Mouse (Mus musculus) hindbrain, embryonic 11.5 days (tissue): Measurements from ENCODE around the gene Shld2. TPM values are rescaled to one million over a fixed set of nuclear protein-coding genes. Genes with fewer than 3 reads are reported as not detected.
"Not testable (repeated sequence)": the region's sequence is repeated elsewhere in the genome, so short reads cannot be mapped to it uniquely, and the experiment has no call there.

ENCODE experiments used
- ATAC-seq: fragments of 200-750 bp; cut with Nextera tagmentation; 2 replicates; pipeline ENCODE4 v1.8.0; 2017; ENCODE audit warnings: mild to moderate bottlenecking, moderate TSS enrichment, moderate library complexity; ENCODE audit not compliant: low FRiP score
- DNase-seq: peaks from one replicate; pipeline ENCODE4 v3.0.0-alpha.2; 2015; ENCODE audit warnings: low spot score
- H3K27ac ChIP-seq: fragments of 300-500 bp; sonication (generic); 2 replicates; pipeline ENCODE4 v1.5.1; 2014; ENCODE audit warnings: mild to moderate bottlenecking, low read depth, low read length
- H3K27me3 ChIP-seq: fragments of 300-500 bp; sonication (generic); 2 replicates; pipeline ENCODE4 v1.6.1; 2014; ENCODE audit warnings: mild to moderate bottlenecking, low read length, moderate library complexity, mixed read lengths; ENCODE audit not compliant: control insufficient read depth, insufficient read depth
- H3K36me3 ChIP-seq: fragments of 300-500 bp; sonication (generic); 2 replicates; pipeline ENCODE4 v1.6.1; 2014; ENCODE audit warnings: mild to moderate bottlenecking, low read length, moderate library complexity, mixed read lengths; ENCODE audit not compliant: control insufficient read depth, insufficient read depth
- H3K4me1 ChIP-seq: fragments of 300-500 bp; sonication (generic); replicated peaks from 2 replicates; pipeline ENCODE4 v1.6.1; 2014; ENCODE audit warnings: low read length, mixed read lengths; ENCODE audit not compliant: control insufficient read depth, insufficient read depth
- H3K4me2 ChIP-seq: fragments of 300-500 bp; sonication (generic); replicated peaks from 2 replicates; pipeline ENCODE4 v1.6.1; 2014; ENCODE audit warnings: mild to moderate bottlenecking, low read depth, low read length
- H3K4me3 ChIP-seq: fragments of 300-500 bp; sonication (generic); 2 replicates; pipeline ENCODE4 v1.5.1; 2014; ENCODE audit warnings: low read depth, low read length
- H3K9ac ChIP-seq: fragments of 300-500 bp; sonication (generic); 2 replicates; pipeline ENCODE4 v1.6.1; 2014; ENCODE audit warnings: low read depth, low read length
- H3K9me3 ChIP-seq: fragments of 300-500 bp; sonication (generic); 2 replicates; pipeline ENCODE4 v1.6.1; 2016; ENCODE audit warnings: low read length; ENCODE audit not compliant: control insufficient read depth
- WGBS: fragments of 180-500 bp; shearing (Covaris S2); extraction: QIAGEN DNeasy Blood & Tissue Kit; methylation state at CpG from one replicate; pipeline ENCODE4 v1.1.7; 2014; 5-methylcytosine and 5-hydroxymethylcytosine counted together
- polyA plus RNA-seq: library from polyadenylated mRNA; unstranded; fragments of >200 nt; fragmentation: Nextera tagmentation; extraction: Ambion mirVana; gene quantifications from 2 replicates; pipeline ENCODE4 v1.2.1, GENCODE M21; 2014

Gene Shld2
- polyA plus RNA-seq, 1 experiment from 2014 or later = 7.1 TPM

GRCm38 (mm10) chr14:34314383-34314782 is 4.1 kb upstream of the Shld2 start:
- H3K27me3 ChIP-seq, DNase-seq: not testable (repeated sequence)

DNA sequence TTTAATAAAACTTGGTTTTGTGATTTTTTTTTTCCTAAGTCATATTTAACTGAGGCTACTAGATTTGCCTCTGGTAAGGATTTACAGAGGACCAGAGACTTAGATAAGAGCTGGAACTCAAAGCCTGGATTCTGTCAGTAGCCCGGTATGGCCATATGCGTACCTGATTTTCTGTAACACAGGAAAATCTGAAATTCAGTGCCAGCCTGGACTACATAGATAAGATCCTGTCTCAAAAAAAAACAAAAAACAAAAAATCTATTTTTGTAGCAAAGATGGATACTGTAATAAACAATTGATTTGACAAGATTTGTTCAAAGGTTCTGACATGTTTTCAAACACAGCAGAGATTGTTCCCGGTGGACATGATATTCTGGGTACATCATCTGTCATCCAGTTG is 3.3 kb upstream of the Shld2 start:
- no peak overlapping the region for H3K27ac ChIP-seq
- H3K4me1 ChIP-seq = no peaks in the 10 kb centered on the region
- no peaks in the 10 kb centered on the region for H3K36me3 ChIP-seq
- no peak overlapping the region for H3K4me3 ChIP-seq
- no peak overlapping the region for H3K9ac ChIP-seq
- no peak overlapping the region for H3K4me2 ChIP-seq
- DNase-seq (no peak), ATAC-seq (no peak)
- no peaks in the 10 kb centered on the region for H3K27me3 ChIP-seq
- 94% methylated on average over 3 of the region's 3 CpGs for WGBS
- H3K9me3 ChIP-seq = no peaks in the 10 kb centered on the region

More at GRCm38 (mm10) chr14:34314383-34314782, 4.1 kb upstream of the Shld2 start:
- H3K4me3 ChIP-seq, H3K4me1 ChIP-seq, H3K9me3 ChIP-seq, H3K36me3 ChIP-seq, ATAC-seq, H3K9ac ChIP-seq, H3K4me2 ChIP-seq, H3K27ac ChIP-seq: not testable (repeated sequence)
- 92% methylated on average over 8 of the region's 8 CpGs for WGBS

DNA sequence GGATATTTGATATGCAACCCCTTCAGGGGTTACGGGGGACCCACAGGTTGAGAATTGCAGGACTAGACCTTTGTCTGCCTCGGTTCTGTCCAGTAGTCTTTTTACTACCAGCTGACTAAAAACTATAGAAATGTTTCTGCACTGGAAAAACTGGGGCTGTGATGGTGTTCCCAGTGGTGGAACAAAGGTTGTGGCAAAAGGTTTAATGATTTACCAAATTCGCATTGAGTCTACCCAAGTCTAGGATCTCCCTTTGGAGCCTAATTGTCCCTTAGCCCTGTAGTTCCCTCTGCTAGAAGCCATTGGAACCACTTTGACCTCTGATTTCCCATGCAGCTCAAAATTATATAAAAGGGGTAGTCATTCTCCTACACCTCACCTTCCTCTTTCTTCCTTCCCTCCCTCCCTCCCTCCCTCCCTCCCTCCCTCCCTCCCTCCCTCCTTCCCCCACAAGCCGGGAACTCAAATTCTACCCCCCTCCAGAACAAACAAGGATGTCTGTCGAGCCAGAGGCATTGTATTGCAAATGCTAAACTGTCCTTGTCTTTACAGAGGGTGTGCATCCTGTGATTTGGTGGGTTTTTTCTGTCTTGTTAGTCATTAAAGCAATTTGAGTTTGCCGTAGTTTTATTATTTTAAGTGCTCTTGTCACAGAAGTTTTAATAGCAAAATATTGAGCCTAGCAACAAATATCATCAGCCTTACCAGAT is 2.2 kb upstream of the Shld2 start:
- Histone ChIP-seq H3K27ac (no peak overlapping the region), H3K36me3 (no peaks in the 10 kb centered on the region), H3K27me3 (no peaks in the 10 kb centered on the region), H3K4me3 (peak overlapping the region; percentile 70), H3K9ac (peak overlapping the region; percentile 19; the same call in 1 of the 2 replicates), H3K4me1 (no peaks in the 10 kb centered on the region), H3K4me2 (peak overlapping the region; percentile 68), H3K9me3 (no peaks in the 10 kb centered on the region)
- WGBS = 18% methylated on average over 5 of the region's 6 CpGs
- no peak for ATAC-seq
- DNase-seq = no peak

GRCm38 (mm10) chr14:34311691-34312090 is 1.4 kb upstream of the Shld2 start:
- H3K27ac ChIP-seq = no peak overlapping the region
- H3K4me2 ChIP-seq = peak overlapping the region; percentile 68
- H3K9me3 ChIP-seq = no peaks in the 10 kb centered on the region
- ATAC-seq (no peak), DNase-seq (peak; percentile 34)
- no peaks in the 10 kb centered on the region for H3K36me3 ChIP-seq
- peak overlapping the region; percentile 90 for H3K9ac ChIP-seq
- 3% methylated on average over 4 of the region's 4 CpGs for WGBS
- H3K27me3 ChIP-seq = no peaks in the 10 kb centered on the region
- no peaks in the 10 kb centered on the region for H3K4me1 ChIP-seq
- peak overlapping the region; percentile 70 for H3K4me3 ChIP-seq

DNA sequence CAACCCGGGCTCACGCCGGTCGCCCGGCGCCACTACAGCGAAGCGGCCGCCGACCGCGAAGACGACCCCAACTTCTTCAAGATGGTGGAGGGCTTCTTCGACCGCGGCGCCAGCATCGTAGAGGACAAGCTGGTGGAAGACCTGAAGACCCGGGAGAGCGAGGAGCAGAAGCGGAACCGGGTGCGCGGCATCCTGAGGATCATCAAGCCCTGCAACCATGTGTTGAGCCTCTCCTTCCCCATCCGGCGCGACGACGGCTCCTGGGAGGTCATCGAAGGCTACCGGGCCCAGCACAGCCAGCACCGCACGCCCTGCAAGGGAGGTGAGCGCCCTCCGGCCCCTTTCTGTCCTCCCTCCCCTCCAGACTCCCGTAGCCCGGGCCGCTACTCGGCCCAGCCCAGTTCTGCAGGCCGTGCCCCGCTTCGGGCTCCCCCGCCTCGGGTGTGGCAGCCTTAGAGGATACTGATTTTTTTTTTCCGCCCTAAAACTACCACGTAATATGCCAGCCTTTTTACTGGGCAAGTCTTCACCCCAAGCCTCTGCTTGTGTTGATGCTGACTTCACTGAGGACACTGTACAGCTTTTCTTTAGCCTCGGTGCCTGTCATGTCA is 833 bp upstream of the Shld2 start:
- H3K27me3 ChIP-seq = no peaks in the 10 kb centered on the region
- peak overlapping the region; percentile 70 for H3K4me3 ChIP-seq
- no peaks in the 10 kb centered on the region for H3K9me3 ChIP-seq
- H3K27ac ChIP-seq = peak overlapping the region; percentile 94
- no peaks in the 10 kb centered on the region for H3K4me1 ChIP-seq
- no peaks in the 10 kb centered on the region for H3K36me3 ChIP-seq
- under 1% methylated on average over 35 of the region's 47 CpGs for WGBS
- H3K9ac ChIP-seq = peak overlapping the region; percentile 90
- DNase-seq (no peak), ATAC-seq (peak; percentile 52)
- H3K4me2 ChIP-seq = peak overlapping the region; percentile 68

DNA sequence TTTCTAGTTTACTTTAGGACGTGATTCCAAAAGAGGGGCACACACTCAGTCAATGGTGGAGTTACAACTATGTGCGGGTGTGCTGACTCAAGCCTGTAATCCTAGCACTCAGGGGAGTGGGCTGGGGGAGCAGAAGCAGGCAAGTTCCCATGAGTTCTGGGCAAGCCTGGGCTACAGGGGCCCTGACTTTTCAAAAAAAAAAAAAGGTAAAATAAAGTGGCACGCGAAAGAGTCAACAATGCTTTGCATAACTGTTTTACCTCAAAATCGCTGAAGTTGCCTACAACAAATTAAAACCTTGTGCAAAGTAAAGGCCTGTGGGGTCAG is 423 bp downstream of the Shld2 start:
- 11% methylated on average over 5 of the region's 5 CpGs for WGBS
- H3K4me2 ChIP-seq = peak overlapping the region; percentile 48
- no peaks in the 10 kb centered on the region for H3K4me1 ChIP-seq
- H3K9ac ChIP-seq = peak overlapping the region; percentile 73
- H3K4me3 ChIP-seq = peak overlapping the region; percentile 70
- ATAC-seq (no peak), DNase-seq (no peak)
- no peaks in the 10 kb centered on the region for H3K27me3 ChIP-seq
- peak overlapping the region; percentile 94 for H3K27ac ChIP-seq
- H3K36me3 ChIP-seq = no peaks in the 10 kb centered on the region
- no peaks in the 10 kb centered on the region for H3K9me3 ChIP-seq

GRCm38 (mm10) chr14:34309266-34309665 is 1.0 kb downstream of the Shld2 start:
- H3K4me2 ChIP-seq = no peak overlapping the region
- 92% methylated on average over 4 of the region's 4 CpGs for WGBS
- H3K4me1 ChIP-seq = no peaks in the 10 kb centered on the region
- H3K4me3 ChIP-seq = no peak overlapping the region
- no peaks in the 10 kb centered on the region for H3K27me3 ChIP-seq
- H3K9me3 ChIP-seq = no peaks in the 10 kb centered on the region
- H3K9ac ChIP-seq = no peak overlapping the region
- ATAC-seq (no peak), DNase-seq (no peak)
- no peaks in the 10 kb centered on the region for H3K36me3 ChIP-seq
- no peak overlapping the region for H3K27ac ChIP-seq

- Histone ChIP-seq H3K9me3 (no peaks in the 10 kb centered on the region), H3K27ac (no peak overlapping the region), H3K36me3 (no peaks in the 10 kb centered on the region), H3K27me3 (no peaks in the 10 kb centered on the region), H3K4me1 (no peaks in the 10 kb centered on the region), H3K4me2 (no peak overlapping the region), H3K4me3 (no peak overlapping the region), H3K9ac (no peak overlapping the region)
- DNase-seq = no peak
- 47% methylated on average over 5 of the region's 5 CpGs for WGBS
- no peak for ATAC-seq
Observed at GRCm38 (mm10) chr14:34303265-34303680, 7.0 kb downstream of the Shld2 start.

DNA sequence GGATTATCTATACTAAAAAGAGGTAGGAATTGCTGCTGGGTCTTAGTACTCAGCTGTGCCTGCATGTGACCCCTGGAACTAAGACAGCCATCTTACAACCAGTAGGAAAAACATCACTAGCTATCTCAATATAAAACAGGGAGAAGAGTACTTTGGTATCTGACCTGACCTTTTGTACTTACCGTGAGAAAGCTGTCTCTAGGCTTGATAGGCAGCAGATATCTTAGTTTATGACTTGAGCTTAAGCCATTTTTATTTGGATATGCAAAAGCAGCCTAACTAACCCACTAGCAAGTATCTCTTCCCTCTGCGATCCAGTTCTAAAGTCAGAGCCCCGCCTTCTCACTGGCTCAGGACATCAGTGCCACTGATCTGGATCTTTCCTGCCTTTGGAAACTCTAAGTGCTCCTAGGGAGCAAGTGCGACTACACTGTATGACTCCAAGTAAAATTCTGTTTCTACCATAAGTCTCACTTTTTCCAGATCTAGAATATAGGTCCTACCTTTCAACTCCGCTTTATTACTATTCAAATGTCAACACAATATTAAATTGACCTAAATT is 7.5 kb downstream of the Shld2 start:
- ATAC-seq (no peak), DNase-seq (no peak)
- H3K9ac ChIP-seq = no peak overlapping the region
- no peak overlapping the region for H3K4me2 ChIP-seq
- H3K4me3 ChIP-seq = no peak overlapping the region
- H3K4me1 ChIP-seq = no peaks in the 10 kb centered on the region
- H3K27ac ChIP-seq = no peak overlapping the region
- H3K9me3 ChIP-seq = no peaks in the 10 kb centered on the region
- WGBS = 78% methylated on average over 5 of the region's 5 CpGs
- no peaks in the 10 kb centered on the region for H3K27me3 ChIP-seq
- no peaks in the 10 kb centered on the region for H3K36me3 ChIP-seq
